Mouse (Mus musculus): ENCODE measurements around the gene Bbs9.
"Not testable (repeated sequence)": the region's sequence is repeated elsewhere in the genome, so short reads cannot be mapped to it uniquely, and the experiment has no call there.

Bbs9 gene

DNA sequence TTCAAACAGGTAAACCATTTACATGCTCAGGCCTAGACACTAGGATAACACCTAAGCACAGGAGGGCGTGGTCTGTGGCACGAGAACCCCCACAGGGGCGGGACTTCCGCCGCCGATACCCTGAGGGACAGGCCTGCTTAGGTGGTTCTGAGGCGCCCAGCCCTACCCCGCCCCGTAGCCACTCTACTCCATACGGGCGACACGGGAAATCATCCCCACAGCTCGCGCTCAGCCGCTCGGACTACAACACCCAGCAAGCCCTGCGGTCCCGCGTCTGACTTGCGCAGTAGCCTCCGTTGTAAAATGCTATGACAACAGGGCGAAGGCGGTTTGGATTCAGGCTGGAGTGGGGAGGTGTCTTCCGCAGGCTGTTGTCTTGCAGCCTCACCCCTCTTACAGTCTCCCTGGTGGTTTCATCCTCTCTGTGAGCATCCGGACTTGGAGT is at the start of gene Bbs9:
Gene Bbs9, plus strand, starts transcription at position 292 of the 445 bp plus-strand sequence.
- DNase-seq (ENCODE audit: low read depth): peak; percentile 86

DNA sequence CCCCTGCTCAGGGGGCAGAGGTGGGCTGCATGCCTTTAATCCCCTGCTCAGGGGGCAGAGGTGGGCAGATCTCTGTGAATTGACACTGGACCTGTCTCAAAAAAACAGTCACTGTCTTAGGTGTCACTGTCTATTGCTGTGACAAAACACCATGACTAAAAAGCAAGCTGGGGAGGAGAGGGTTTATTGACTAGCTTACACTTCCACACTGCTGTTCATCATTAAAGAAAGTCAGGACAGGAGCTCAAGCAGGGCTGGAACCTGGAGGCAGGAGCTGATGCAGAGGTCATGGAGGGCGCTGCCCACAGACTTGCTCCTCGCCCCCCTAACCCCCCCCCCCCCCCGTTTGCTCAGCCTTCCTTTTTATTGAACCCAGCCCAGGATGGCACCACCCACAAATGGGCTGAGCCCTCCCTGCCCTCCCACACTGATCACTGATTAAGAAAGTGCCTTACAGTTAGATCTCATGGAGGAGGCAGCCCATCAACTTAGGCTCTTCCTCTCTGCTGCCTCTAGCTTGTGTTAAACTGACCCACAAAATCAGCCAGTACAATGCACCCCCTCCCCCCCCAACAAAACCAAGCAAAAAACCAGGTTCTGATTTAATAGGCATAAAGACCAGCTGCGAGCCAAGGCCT is 47.4 kb upstream of the Bbs9 start:
- no peak for DNase-seq (ENCODE audit: low read depth)

DNA sequence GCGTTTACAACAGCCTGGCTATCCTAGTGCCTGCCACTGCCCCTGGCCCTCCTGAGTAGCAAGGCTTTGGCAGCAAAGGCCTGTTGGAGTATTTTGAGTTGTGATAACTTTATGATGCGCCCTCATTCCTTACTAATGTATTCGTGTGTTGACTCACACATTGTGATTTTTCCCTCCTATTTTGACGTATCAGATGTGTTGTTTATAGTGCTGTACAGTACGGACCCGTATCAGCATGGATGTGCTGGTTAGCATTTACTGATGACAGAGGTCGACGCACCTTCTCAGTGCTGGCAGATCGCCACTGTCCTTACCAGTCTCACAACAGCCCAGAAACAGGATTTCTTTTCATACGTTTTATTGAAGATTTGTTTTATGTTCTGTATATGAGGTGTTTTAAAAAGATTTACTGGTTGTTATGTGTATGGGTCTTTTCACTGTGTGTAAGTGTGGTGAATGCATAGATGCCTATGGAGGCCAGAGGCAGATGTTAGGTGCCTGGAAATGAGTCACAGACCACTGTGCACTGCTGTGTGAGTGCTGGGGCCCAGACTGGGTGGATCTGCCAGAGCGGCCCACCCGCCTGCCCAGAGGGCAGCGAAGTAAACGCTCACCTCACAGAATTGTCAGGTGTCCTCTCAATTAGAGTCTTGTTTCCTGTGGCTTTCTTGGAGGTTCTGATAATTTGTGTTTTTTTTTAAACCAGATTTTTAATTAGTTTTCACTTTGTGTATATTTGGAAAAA is 46.7 kb upstream of the Bbs9 start:
- no peak for DNase-seq (ENCODE audit: low read depth)

DNA sequence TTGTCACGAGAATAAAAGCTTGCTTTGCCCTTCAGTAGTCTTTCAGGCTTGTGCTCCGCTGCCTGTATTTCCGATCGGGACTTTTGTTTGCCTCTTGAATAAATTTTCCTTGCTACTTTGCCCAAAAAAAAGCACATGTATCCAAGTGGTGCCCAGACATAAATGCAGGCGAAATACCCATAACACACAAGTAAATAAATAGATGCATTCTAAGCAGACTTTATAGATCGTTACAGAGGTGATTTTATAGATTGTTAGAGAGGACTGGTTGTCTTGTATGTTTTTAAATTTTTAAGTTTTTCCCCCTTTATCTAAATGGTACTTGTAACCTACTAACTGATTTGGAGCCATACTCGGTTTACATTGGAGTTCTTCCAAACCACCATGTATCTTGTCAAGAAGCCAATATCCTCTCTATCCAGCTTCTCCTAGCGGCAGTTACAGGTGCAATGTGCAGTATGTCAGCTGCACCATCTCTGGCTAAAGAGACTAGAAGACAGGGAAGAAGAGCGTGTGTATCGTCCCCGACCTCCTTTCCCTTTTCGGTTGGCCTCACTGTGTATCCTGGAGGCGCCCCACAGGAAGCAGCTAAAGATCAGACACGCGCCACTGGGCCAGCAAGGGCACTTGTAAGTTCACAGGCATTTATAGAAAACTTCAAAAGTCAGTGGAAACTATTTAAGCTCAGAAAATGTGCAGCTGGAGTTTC is 45.8 kb upstream of the Bbs9 start:
- no peak for DNase-seq (ENCODE audit: low read depth)

DNA sequence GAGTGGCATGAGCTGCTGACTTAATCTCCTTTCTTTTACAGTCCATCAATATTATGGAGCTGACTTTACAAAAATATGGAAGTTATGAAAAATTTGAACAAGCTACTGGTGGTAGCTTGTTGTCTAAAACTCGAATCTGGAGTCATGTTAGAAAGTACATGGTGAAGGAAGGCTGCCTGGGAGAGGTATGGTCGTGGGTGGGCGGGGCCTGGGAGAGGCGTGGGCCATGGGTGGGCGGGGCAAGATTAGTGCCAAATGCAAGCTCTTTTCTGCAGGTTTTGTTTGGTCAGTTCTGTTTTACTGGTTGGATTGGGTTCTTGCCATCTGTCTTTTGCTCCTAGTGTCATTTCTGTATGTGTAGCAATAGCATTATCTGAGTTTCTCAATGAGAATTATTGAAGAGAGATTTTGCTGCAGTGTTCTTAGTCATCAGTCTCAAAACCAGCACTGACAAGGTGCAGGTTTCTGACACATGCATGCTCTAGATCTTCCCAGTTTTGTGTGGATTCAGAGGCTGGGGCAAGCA is 45.1 kb upstream of the Bbs9 start:
- DNase-seq (ENCODE audit: low read depth): no peak

DNA sequence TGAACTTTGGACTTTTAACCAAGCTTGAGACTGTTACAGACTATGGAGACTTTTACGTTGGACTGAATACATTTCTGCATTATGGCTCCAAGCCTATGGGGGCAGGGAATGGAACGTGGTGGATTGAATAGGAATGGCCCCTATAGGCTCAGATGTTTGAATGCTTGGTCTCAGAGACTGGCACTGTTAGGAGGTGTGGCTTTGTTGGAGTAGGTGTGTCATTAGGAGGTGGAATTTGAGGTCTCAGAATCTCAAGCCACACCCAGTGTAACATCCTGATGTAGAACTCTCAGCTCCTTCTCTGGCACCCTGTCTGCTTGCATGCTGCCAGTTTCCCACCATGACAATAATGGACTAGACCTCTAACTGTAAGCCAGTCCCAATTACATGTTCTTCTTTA is 42.3 kb upstream of the Bbs9 start:
- no peak for DNase-seq (ENCODE audit: low read depth)

DNA sequence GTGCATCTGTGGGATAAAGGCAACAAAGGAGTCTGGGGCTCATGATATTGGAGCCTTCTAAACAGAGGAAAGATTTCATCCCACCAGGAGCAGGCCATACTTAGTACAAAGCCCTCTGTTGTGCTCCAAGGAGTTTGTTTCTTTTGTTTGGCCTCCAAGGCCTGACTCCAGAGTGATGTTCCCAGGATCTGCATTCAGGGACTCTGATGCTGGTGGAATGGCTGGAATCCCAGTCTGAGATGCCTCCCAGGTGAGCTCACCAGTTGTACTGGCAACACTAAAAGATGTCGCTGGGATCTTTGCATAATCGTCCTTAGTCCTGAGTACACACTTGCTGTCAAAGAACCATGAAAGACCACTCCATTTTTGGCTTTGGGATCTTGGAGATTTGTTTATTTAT is 41.4 kb upstream of the Bbs9 start:
- DNase-seq (ENCODE audit: low read depth): no peak

DNA sequence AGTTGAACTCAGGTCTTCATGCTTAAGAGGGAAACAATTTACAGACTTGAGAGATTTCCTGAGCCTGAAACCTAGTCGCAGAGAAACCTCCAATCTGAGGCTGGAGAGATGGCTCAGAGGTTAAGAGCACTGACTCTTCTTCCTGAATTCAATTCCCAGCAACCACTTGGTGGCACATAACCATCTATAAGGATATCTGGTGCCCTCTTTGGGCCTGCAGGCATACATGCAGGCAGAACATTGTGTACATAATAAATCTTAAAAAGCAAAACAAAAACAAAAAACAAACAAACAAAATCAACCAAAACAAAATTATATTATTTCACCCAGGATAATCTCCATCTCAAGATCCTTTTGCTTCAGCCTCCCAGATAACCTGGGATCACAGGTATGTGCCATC is 36.7 kb upstream of the Bbs9 start:
- DNase-seq (ENCODE audit: low read depth): no peak

DNA sequence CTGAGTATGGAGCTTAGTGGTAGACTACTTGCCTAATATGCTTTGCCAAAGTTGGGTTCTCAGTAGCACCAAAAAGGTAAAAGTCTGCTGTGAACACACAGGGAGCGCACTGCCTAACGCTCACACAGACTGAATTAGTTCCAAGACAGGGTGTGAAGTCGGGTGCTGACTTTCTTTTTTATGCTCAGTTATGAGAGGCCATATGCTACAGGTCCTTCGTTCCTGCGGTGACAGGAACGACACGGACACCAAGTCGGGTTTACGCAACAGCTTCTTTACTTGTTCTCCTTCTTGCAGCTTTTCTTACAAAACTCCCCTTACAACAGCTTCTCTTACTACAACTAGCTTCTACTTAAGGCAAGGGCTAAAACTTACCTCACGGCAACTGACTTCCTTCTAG is 32.4 kb upstream of the Bbs9 start:
- no peak for DNase-seq (ENCODE audit: low read depth)

DNA sequence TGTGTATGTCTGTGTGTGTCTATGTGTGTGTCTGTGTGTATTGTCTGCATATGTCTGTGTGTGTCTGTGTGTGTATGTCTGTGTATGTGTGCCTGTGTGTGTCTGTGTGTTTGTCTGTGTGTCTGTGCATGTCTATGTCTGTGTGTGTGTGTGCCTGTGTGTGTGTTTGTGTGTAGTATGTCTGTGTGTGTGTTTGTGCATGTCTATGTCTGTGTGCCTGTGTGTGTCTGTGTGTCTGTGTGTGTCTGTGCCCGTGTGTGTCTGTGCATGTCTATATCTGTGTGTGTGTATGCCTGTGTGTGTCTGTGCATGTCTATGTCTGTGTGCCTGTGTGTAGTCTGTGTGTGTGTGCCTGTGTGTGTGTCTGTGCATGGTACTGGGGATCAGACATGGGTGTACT is 30.4 kb upstream of the Bbs9 start:
- no peak for DNase-seq (ENCODE audit: low read depth)

DNA sequence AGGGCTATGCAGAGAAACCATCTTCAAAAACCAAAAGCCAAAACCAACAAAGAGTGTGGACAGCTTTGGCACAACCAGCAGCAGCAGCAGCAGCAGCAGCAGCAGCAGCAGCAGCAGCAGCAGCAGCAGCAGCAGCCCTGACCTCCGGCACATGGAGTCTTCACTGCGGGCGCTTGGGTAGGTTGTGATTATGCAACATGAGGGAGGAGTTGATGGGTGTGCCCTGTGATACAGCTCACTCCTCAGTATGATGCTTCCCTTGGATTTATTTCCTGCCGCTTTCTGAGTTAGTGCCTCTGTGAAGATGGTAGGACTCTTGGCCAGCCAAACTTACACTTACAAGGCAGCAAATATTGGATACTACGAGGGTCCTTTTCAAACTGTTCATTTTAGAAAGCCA is 28.3 kb upstream of the Bbs9 start:
- DNase-seq (ENCODE audit: low read depth): no peak

DNA sequence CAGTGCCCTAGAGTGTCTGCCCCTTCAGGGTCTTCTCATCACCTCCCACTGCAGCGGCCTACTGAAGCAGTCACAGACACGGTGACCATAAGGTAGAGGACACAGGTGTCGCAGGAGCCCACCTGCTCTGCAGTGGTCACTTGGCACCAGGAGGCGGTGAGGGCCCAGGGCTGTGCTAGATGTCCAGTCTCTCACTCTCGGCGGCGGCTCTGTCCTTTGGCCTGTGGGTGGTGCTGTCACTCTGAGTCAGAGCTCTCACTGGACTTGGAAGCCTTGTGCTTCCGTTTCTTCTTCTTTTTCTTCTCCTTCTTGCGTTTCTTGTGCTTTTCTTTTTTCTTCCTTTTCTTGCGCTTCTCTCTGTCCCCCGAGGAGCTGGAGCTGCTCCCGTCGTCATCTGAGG is 27.1 kb upstream of the Bbs9 start:
- no peak for DNase-seq (ENCODE audit: low read depth)

DNA sequence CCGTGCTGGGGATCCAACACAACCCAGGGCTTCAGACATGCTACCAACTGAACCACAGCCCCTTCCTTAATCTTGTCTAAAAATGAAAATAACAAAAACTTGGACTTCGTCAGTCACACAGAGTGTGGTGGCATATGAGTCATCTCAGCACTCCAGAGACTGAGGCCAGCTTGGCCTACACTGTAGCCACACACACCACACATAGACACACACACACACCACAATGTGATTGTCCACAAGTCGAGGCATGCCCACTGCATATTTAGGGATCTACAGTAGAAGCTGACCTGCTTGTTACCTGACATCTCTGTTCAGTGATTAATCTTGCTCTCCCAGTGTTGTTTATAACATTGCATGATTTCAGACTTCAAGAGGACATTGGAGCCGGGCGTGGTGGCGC is 26.3 kb upstream of the Bbs9 start:
- DNase-seq (ENCODE audit: low read depth): no peak

DNA sequence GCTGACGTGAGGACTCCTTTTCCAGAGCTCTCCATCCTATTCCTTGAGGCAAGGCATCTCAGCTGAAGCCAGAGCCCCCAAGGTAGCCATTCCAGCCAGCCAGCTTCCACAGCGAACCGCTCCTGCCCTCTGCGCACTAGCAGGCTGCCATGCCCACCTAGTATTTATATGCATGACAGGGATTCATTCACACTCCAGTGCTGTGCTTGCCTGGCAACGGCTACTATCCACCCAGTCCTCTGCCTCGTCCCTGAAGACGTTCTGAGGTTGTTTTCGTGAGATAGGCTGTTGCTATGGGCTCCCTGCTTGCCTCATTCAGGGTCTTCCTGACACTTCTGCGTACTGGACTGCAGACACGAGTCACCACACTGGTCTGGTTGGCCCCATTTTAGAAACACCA is 22.8 kb upstream of the Bbs9 start:
- no peak for DNase-seq (ENCODE audit: low read depth)

DNA sequence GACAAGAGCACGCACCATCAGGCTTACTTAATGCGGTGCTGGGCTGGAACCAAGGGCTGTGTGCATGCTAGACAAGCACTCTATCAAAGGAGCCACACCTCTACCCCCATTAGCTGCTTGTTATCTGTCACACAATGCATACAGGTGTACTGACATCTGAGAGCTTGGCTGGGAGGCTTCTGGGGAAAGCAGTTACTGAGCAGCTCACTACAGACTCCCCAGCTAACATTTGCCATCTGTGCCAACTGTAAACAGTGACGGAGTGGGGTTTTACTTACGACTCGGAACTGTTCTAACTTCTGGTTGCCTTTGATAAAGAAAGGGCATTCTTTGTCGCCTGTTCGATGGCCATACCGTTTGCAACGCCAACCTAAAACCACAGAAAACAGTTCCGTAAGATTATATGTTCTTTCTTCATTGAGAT is 22.0 kb upstream of the Bbs9 start:
- peak; percentile 80 for DNase-seq (ENCODE audit: low read depth)

DNA sequence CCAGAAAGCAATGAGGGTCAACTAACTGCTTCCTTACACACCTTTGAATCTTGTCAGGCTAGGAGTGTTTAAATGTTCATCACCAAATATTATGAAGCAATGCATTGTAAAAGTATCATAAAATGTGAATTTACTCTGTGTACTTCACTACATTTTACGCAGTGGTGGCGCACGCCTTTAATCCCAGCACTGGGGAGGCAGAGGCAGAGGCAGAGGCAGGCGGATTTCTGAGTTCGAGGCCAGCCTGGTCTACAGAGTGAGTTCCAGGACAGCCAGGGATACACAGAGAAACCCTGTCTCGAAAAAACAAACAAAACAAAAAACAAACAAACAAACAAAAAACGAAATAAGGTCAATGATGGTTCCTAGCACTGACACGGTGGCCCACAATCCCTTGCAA is 21.5 kb upstream of the Bbs9 start, which contains the start of gene Gm17545:
Gene Gm17545, plus strand, starts transcription at position 301 of the 400 bp plus-strand sequence.
- DNase-seq (ENCODE audit: low read depth): not testable (repeated sequence)

DNA sequence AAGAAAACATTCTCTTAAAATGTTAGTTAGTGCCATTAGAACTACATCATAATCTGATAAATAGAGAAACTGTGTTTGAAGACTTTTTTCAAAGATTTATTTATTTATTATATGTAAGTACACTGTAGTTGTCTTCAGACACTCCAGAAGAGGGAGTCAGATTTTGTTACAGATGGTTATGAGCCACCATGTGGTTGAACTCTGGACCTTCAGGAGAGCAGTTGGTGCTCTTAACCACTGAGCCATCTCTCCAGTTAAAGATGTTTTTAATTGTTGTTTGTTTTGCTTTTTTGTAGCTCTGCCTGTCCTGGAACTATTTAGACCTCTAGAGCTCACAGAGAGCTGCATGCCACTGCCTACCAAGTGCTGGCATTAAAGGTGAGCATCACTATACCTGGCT is 20.5 kb upstream of the Bbs9 start:
- DNase-seq (ENCODE audit: low read depth): no peak

DNA sequence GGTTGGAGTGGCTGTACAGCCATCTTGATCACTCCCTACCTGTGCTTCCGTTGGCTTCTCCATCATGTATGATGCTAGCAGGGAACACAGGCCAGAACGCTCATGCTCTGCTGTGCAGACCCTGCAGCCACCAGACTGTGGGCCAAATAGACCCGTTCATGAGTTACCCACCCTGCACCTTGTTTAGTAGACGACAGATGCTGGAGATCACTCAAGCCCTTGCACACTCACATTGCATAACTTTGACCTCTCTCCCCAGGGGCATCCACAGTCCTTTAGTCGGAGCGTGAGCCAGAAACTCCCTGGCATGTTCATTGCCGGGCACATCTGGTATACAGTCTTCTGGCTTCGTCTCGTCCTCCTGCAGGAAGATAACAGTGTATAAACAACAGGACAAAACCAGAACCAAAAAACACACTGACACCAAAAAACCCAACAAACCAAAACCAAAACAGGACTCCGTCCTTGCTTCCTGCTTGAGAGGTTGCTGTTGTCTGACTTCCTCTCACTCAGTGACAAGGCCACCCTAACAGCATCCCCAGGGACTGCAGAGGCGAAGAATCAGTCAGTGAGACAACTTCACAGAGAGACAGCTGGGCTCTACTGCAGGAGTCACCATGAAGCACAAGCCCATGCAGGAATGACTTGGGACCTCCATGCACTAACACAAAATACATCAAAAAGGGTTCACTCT is 18.2 kb upstream of the Bbs9 start:
- no peak for DNase-seq (ENCODE audit: low read depth)

DNA sequence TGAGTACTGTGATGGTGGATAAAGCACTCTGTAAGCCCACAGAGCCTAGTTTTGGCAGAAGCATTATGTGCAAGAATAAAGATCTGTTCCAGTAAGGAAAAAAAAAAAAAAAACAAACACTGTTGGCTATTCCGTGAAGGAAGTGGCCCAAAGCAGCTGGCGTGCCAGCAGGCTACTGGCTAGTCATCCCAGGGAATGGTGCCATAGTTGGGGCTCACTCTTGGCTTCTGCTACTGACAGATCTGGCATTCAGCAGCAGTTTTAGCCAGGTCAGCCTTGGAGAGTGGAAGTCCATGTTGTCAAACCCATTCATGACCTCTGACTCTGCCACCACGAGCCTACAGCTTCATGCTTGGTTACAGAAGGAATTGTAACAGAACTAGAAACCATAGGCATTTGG is 13.6 kb upstream of the Bbs9 start:
- no peak for DNase-seq (ENCODE audit: low read depth)

DNA sequence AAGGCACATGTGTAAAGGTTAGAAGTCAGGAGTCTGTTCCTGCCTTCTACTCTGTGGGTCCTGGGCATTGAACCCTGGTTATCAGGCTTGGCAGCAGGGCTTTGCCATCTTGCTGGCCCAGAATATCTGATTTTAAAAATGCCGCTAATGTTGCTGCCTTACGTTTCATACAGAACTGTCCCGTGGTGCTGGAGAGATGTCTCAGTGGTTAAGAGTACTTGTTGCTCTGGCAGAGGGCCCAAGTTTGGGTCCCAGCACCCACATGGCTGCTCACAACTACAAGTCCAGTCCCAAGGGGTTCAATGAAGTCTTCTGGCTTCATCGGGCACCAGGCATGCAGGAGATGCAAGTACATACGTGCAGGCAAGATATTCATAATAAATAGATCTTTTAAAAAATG is 9.3 kb upstream of the Bbs9 start:
- no peak for DNase-seq (ENCODE audit: low read depth)

DNA sequence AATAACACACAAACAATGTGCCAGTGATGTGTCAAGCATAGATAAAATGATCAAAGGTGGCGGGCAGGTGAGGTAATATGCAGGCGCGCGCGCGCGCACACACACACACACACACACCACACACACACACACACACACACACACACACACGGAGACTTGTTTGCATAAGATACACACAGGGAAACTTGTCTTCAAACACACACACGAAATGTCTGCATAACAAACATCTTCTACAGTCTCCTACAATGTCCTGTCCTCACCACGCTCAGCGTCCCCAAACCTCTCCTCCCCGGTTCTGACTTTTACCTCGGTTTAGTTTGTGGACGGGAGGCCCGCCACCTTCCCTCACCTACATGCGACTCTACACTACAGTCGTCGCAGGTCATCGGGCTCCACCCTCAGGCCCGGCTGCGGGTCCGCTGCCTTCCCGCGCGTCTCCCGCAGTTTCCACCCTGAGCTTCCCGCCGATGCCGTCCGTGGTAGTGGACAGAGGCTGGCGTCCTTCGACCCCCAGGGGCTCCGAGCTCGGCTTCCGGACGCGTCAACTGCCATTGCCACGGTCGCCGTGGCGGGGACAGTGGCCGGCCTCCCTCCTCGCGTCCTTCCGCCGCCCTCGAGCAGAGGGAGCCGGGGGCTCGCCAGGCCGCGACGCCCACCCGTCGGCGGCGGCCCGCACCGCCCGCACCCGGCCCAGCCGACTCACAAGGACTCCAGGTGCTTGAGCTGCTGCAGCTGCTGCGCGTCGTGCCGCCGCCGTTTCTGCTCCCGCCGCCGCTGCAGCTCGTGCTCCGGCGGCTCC is 7.9 kb upstream of the Bbs9 start:
- DNase-seq (ENCODE audit: low read depth): peak; percentile 38

Data from c-Kit-positive CD71-positive TER-119-negative erythroid progenitor cells, embryonic 14.5 days (primary cell).